Mouse (Mus musculus): Measurements from ENCODE around the gene Acan. TPM values are rescaled to one million over a fixed set of nuclear protein-coding genes. Genes with fewer than 3 reads are reported as not detected.

The Acan gene
- 0.15 TPM for polyA plus RNA-seq (2014; fragmentation: Illumina TruSeq; extraction: RNeasy Lipid Tissue Mini Kit (QIAGEN cat#74804); ENCODE audit: low read depth, low replicate concordance)

GRCm38 (mm10) chr7:79053383-79053889, at the start of gene Acan:
Acan (plus strand) TSS chr7:79053483.

GRCm38 (mm10) chr7:79130843-79131444, 77.7 kb downstream of the Acan start, which contains the start of gene Hapln3:
Hapln3 (minus strand) TSS chr7:79131018.

GRCm38 (mm10) chr7:79148711-79149266, 95.5 kb downstream of the Acan start, which contains the start of gene Mfge8:
Mfge8 (minus strand) TSS chr7:79149060.

Other genes with a start within 250 kb of the Acan start
- 2.8 TPM for gene Det1, start 206.2 kb upstream of the Acan start, polyA plus RNA-seq (2014; fragmentation: Illumina TruSeq; extraction: RNeasy Lipid Tissue Mini Kit (QIAGEN cat#74804); ENCODE audit: low read depth, low replicate concordance)
- 5.1 TPM for gene Aen, start 157.6 kb upstream of the Acan start, polyA plus RNA-seq (2014; fragmentation: Illumina TruSeq; extraction: RNeasy Lipid Tissue Mini Kit (QIAGEN cat#74804); ENCODE audit: low read depth, low replicate concordance)
- 22.9 TPM for gene Isg20, start 140.1 kb upstream of the Acan start, polyA plus RNA-seq (2014; fragmentation: Illumina TruSeq; extraction: RNeasy Lipid Tissue Mini Kit (QIAGEN cat#74804); ENCODE audit: low read depth, low replicate concordance)
- 0.15 TPM for gene Hapln3, start 77.5 kb downstream of the Acan start, polyA plus RNA-seq (2014; fragmentation: Illumina TruSeq; extraction: RNeasy Lipid Tissue Mini Kit (QIAGEN cat#74804); ENCODE audit: low read depth, low replicate concordance)
- gene Mfge8, start 95.6 kb downstream of the Acan start, polyA plus RNA-seq (2014; fragmentation: Illumina TruSeq; extraction: RNeasy Lipid Tissue Mini Kit (QIAGEN cat#74804); ENCODE audit: low read depth, low replicate concordance): 2.1 TPM
- gene Abhd2, start 219.7 kb downstream of the Acan start, polyA plus RNA-seq (2014; fragmentation: Illumina TruSeq; extraction: RNeasy Lipid Tissue Mini Kit (QIAGEN cat#74804); ENCODE audit: low read depth, low replicate concordance): 20.4 TPM